Mouse (Mus musculus) limb, embryonic 13.5 days (tissue): ENCODE results near the gene Cfd. TPM values are rescaled to one million over a fixed set of nuclear protein-coding genes. Genes with fewer than 3 reads are reported as not detected.

Experiments used
- ATAC-seq: fragments of 200-750 bp; cut with Nextera tagmentation; 2 replicates; pipeline ENCODE4 v1.8.0; 2017; ENCODE audit warnings: low read depth, moderate number of reproducible peaks, moderate TSS enrichment; ENCODE audit not compliant: low FRiP score
- H3K27ac ChIP-seq: fragments of 300-500 bp; sonication (generic); 2 replicates; pipeline ENCODE4 v1.5.1; 2015; ENCODE audit warnings: inconsistent platforms, mild to moderate bottlenecking, moderate library complexity
- H3K27me3 ChIP-seq: fragments of 300-500 bp; sonication (generic); 2 replicates; pipeline ENCODE4 v1.6.1; 2015; ENCODE audit warnings: mild to moderate bottlenecking, inconsistent platforms
- H3K36me3 ChIP-seq: fragments of 300-500 bp; sonication (generic); 2 replicates; pipeline ENCODE4 v1.6.1; 2015; ENCODE audit warnings: inconsistent platforms, mild to moderate bottlenecking, moderate library complexity
- H3K4me1 ChIP-seq: fragments of 300-500 bp; sonication (generic); 2 replicates; pipeline ENCODE4 v1.6.1; 2015; ENCODE audit warnings: inconsistent platforms
- H3K4me2 ChIP-seq: fragments of 300-500 bp; sonication (generic); replicated peaks from 2 replicates; pipeline ENCODE4 v1.6.1; 2015; ENCODE audit warnings: inconsistent platforms, mild to moderate bottlenecking, moderate library complexity
- H3K4me3 ChIP-seq: fragments of 300-500 bp; sonication (generic); 2 replicates; pipeline ENCODE4 v1.5.1; 2015; ENCODE audit warnings: moderate library complexity, mild to moderate bottlenecking, inconsistent platforms
- H3K9ac ChIP-seq: fragments of 300-500 bp; sonication (generic); 2 replicates; pipeline ENCODE4 v1.6.1; 2015; ENCODE audit warnings: mild to moderate bottlenecking, inconsistent platforms
- H3K9me3 ChIP-seq: fragments of 300-500 bp; sonication (generic); 2 replicates; pipeline ENCODE4 v1.6.1; 2016; ENCODE audit warnings: inconsistent platforms
- WGBS: fragments of 180-500 bp; shearing (Covaris S2); methylation state at CpG from one replicate; pipeline ENCODE4 v1.1.7; 2015; 5-methylcytosine and 5-hydroxymethylcytosine counted together
- polyA plus RNA-seq: library from polyadenylated mRNA; unstranded; fragments of >200 nt; fragmentation: Nextera tagmentation; extraction: Ambion mirVana; gene quantifications from 2 replicates; pipeline ENCODE4 v1.2.1, GENCODE M21; 2015

Gene Cfd
- polyA plus RNA-seq, 1 experiment from 2014 or later, result not detected

- no peak overlapping the region for H3K4me3 ChIP-seq
- H3K4me1 ChIP-seq, result no peaks in the 10 kb centered on the region
- ATAC-seq, result no peak
- 57% methylated on average over 18 of the region's 20 CpGs for WGBS
- peaks cover 81% of the 10 kb centered on the region for H3K36me3 ChIP-seq
- no peak overlapping the region for H3K27ac ChIP-seq
- H3K4me2 ChIP-seq, result no peak overlapping the region
- H3K9me3 ChIP-seq, result no peaks in the 10 kb centered on the region
- no peak overlapping the region; the same call in 1 of the 2 replicates for H3K9ac ChIP-seq
- no peaks in the 10 kb centered on the region for H3K27me3 ChIP-seq
Measured at GRCm38 (mm10) chr10:79897316-79898245, 6.9 kb downstream of the Cfd start.

GRCm38 (mm10) chr10:79900951-79901410 lies 10.3 kb downstream of the Cfd start:
- Histone ChIP-seq H3K9me3 (no peaks in the 10 kb centered on the region), H3K4me2 (no peak overlapping the region), H3K4me3 (no peak overlapping the region), H3K9ac (0 out of 2 replicates have a peak overlapping the region, but pooled peaks have one; percentile 5), H3K27me3 (no peaks in the 10 kb centered on the region), H3K36me3 (peaks cover 98% of the 10 kb centered on the region), H3K27ac (no peak overlapping the region), H3K4me1 (no peaks in the 10 kb centered on the region)
- 29% methylated on average over 2 of the region's 2 CpGs for WGBS
- ATAC-seq, result no peak

GRCm38 (mm10) chr10:79906712-79907111 lies 16.1 kb downstream of the Cfd start:
- H3K4me3 ChIP-seq, result no peak overlapping the region
- H3K9me3 ChIP-seq, result no peaks in the 10 kb centered on the region
- no peak overlapping the region for H3K4me2 ChIP-seq
- H3K27ac ChIP-seq, result no peak overlapping the region
- H3K4me1 ChIP-seq, result peaks cover 12% of the 10 kb centered on the region
- peaks cover 70% of the 10 kb centered on the region for H3K36me3 ChIP-seq
- ATAC-seq, result no peak
- H3K27me3 ChIP-seq, result no peaks in the 10 kb centered on the region
- WGBS, result 92% methylated on average over 9 of the region's 9 CpGs
- H3K9ac ChIP-seq, result peak overlapping the region; percentile 25; the same call in 1 of the 2 replicates

GRCm38 (mm10) chr10:79907415-79907814 lies 16.8 kb downstream of the Cfd start:
- H3K9me3 ChIP-seq, result no peaks in the 10 kb centered on the region
- H3K27me3 ChIP-seq, result no peaks in the 10 kb centered on the region
- H3K4me1 ChIP-seq, result peaks cover 12% of the 10 kb centered on the region
- H3K9ac ChIP-seq, result peak overlapping the region; percentile 25; the same call in 1 of the 2 replicates
- peak overlapping the region; percentile 64; the same call in 1 of the 2 replicates for H3K4me3 ChIP-seq
- no peak overlapping the region for H3K27ac ChIP-seq
- H3K4me2 ChIP-seq, result peak overlapping the region; percentile 55; the same call in 1 of the 2 replicates
- no peak for ATAC-seq
- WGBS, result 93% methylated on average over 10 of the region's 10 CpGs
- peaks cover 71% of the 10 kb centered on the region for H3K36me3 ChIP-seq

- Histone ChIP-seq H3K4me3 (peak within 1 kb of the TSS; percentile 64), H3K9ac (peak within 1 kb of the TSS; percentile 87), H3K27ac (peak within 1 kb of the TSS; percentile 97), H3K36me3 (peaks cover 71% of the 10 kb centered on the region), H3K4me1 (peaks cover 12% of the 10 kb centered on the region), H3K4me2 (peak within 1 kb of the TSS; percentile 55), H3K9me3 (no peaks in the 10 kb centered on the region), H3K27me3 (no peaks in the 10 kb centered on the region)
- peak; percentile 93 for ATAC-seq
- 1% methylated on average over 52 of the region's 52 CpGs for WGBS
Measured at GRCm38 (mm10) chr10:79908167-79909091, 17.8 kb downstream of the Cfd start, which contains the start of gene Med16. Gene Med16, minus strand, starts transcription at chr10:79908923.

- peak; percentile 38; the same call in 1 of the 2 replicates for ATAC-seq
- H3K4me2 ChIP-seq, result peak overlapping the region; percentile 54
- peaks cover 16% of the 10 kb centered on the region for H3K4me1 ChIP-seq
- H3K27me3 ChIP-seq, result no peaks in the 10 kb centered on the region
- H3K4me3 ChIP-seq, result peak overlapping the region; percentile 64
- H3K27ac ChIP-seq, result peak overlapping the region; percentile 63; the same call in 1 of the 2 replicates
- no peaks in the 10 kb centered on the region for H3K9me3 ChIP-seq
- H3K36me3 ChIP-seq, result peaks cover 63% of the 10 kb centered on the region
- peak overlapping the region; percentile 53 for H3K9ac ChIP-seq
- WGBS, result 24% methylated on average over 14 of the region's 14 CpGs
Measured at GRCm38 (mm10) chr10:79909092-79909922, 18.7 kb downstream of the Cfd start.

- Histone ChIP-seq H3K27me3 (no peaks in the 10 kb centered on the region), H3K4me3 (no peak within 1 kb of the TSS), H3K9ac (no peak within 1 kb of the TSS; the same call in 1 of the 2 replicates), H3K9me3 (no peaks in the 10 kb centered on the region), H3K36me3 (peaks cover 51% of the 10 kb centered on the region), H3K4me1 (peaks cover 29% of the 10 kb centered on the region), H3K4me2 (peak within 1 kb of the TSS; percentile 54), H3K27ac (no peak within 1 kb of the TSS)
- ATAC-seq, result no peak
- WGBS, result 89% methylated on average over 4 of the region's 4 CpGs
Measured at GRCm38 (mm10) chr10:79910556-79910955, 19.9 kb downstream of the Cfd start, which contains the start of gene Gm26602. Gene Gm26602, plus strand, starts transcription at chr10:79910856.

- WGBS, result 60% methylated on average over 20 of the region's 20 CpGs
- peaks cover 33% of the 10 kb centered on the region for H3K36me3 ChIP-seq
- H3K4me3 ChIP-seq, result no peak overlapping the region
- peaks cover 3% of the 10 kb centered on the region for H3K27me3 ChIP-seq
- 0 out of 2 replicates have a peak overlapping the region, but pooled peaks have one; percentile 45 for H3K9ac ChIP-seq
- no peaks in the 10 kb centered on the region for H3K9me3 ChIP-seq
- peaks cover 38% of the 10 kb centered on the region for H3K4me1 ChIP-seq
- ATAC-seq, result no peak
- H3K4me2 ChIP-seq, result no peak overlapping the region
- H3K27ac ChIP-seq, result no peak overlapping the region
Measured at GRCm38 (mm10) chr10:79912412-79912811, 21.8 kb downstream of the Cfd start.

- Histone ChIP-seq H3K4me3 (no peak overlapping the region), H3K36me3 (peaks cover 33% of the 10 kb centered on the region), H3K4me1 (peaks cover 45% of the 10 kb centered on the region), H3K9ac (peak overlapping the region; percentile 95), H3K4me2 (peak overlapping the region; percentile 99; the same call in 1 of the 2 replicates), H3K27me3 (peaks cover 22% of the 10 kb centered on the region), H3K9me3 (no peaks in the 10 kb centered on the region), H3K27ac (no peak overlapping the region)
- no peak for ATAC-seq
- 70% methylated on average over 10 of the region's 11 CpGs for WGBS
Measured at GRCm38 (mm10) chr10:79914131-79914947, 23.7 kb downstream of the Cfd start.

GRCm38 (mm10) chr10:79914948-79915596 lies 24.4 kb downstream of the Cfd start:
- Histone ChIP-seq H3K4me2 (peak overlapping the region; percentile 99), H3K27me3 (peaks cover 29% of the 10 kb centered on the region), H3K4me1 (peaks cover 48% of the 10 kb centered on the region), H3K27ac (no peak overlapping the region), H3K9me3 (no peaks in the 10 kb centered on the region), H3K9ac (peak overlapping the region; percentile 95), H3K4me3 (peak overlapping the region; percentile 76), H3K36me3 (peaks cover 33% of the 10 kb centered on the region)
- no peak for ATAC-seq
- 67% methylated on average over 7 of the region's 7 CpGs for WGBS
